Mouse (Mus musculus) heart, adult 11 months (tissue): ENCODE measurements around the gene Ufl1.
"Not testable (repeated sequence)": the region's sequence is repeated elsewhere in the genome, so short reads cannot be mapped to it uniquely, and the experiment has no call there.

Experiments
- DNase-seq: peaks from one replicate; pipeline ENCODE4 v3.0.0; 2022

The Ufl1 gene

GRCm38 (mm10) chr4:25281671-25282038, at the start of gene Ufl1:
Ufl1 (minus strand) TSS chr4:25281821.
- peak; percentile 99 for DNase-seq

- DNase-seq = no peak
Observed at GRCm38 (mm10) chr4:25325684-25326220, 44.1 kb upstream of the Ufl1 start.

- DNase-seq = no peak
Observed at GRCm38 (mm10) chr4:25322631-25323178, 41.1 kb upstream of the Ufl1 start.

GRCm38 (mm10) chr4:25313767-25314166, 32.1 kb upstream of the Ufl1 start:
- DNase-seq = no peak

GRCm38 (mm10) chr4:25285002-25285401, 3.4 kb upstream of the Ufl1 start:
- not testable (repeated sequence) for DNase-seq

- DNase-seq = no peak
Observed at GRCm38 (mm10) chr4:25280938-25281670, 517 bp downstream of the Ufl1 start.

- no peak for DNase-seq
Observed at GRCm38 (mm10) chr4:25272861-25273627, 8.6 kb downstream of the Ufl1 start.

GRCm38 (mm10) chr4:25271926-25272325, 9.7 kb downstream of the Ufl1 start:
- no peak for DNase-seq

- no peak for DNase-seq
Observed at GRCm38 (mm10) chr4:25267144-25267543, 14.5 kb downstream of the Ufl1 start.

- no peak for DNase-seq
Observed at GRCm38 (mm10) chr4:25257822-25258398, 23.7 kb downstream of the Ufl1 start.

GRCm38 (mm10) chr4:25242776-25243175, 38.8 kb downstream of the Ufl1 start, which contains the start of gene Fhl5:
Fhl5 (minus strand) TSS chr4:25242876.
- DNase-seq = no peak

GRCm38 (mm10) chr4:25235663-25236062, 46.0 kb downstream of the Ufl1 start:
- not testable (repeated sequence) for DNase-seq

- not testable (repeated sequence) for DNase-seq
Observed at GRCm38 (mm10) chr4:25233767-25234166, 47.9 kb downstream of the Ufl1 start.

- DNase-seq = no peak
Observed at GRCm38 (mm10) chr4:25232546-25232945, 49.1 kb downstream of the Ufl1 start.

GRCm38 (mm10) chr4:25227527-25227926, 54.1 kb downstream of the Ufl1 start:
- no peak for DNase-seq

GRCm38 (mm10) chr4:25221927-25222326, 59.7 kb downstream of the Ufl1 start:
- DNase-seq = no peak

GRCm38 (mm10) chr4:25213451-25213850, 68.2 kb downstream of the Ufl1 start:
- DNase-seq = no peak

GRCm38 (mm10) chr4:25206166-25206565, 75.5 kb downstream of the Ufl1 start:
- DNase-seq = no peak
